Mouse (Mus musculus) forebrain, embryonic 11.5 days (tissue): ENCODE measurements around the gene Fhit. TPM values are rescaled to one million over a fixed set of nuclear protein-coding genes. Genes with fewer than 3 reads are reported as not detected.

Source experiments
- ATAC-seq: fragments of 200-750 bp; cut with Nextera tagmentation; replicated peaks from 2 replicates; pipeline ENCODE4 v1.8.0; 2017; ENCODE audit warnings: moderate TSS enrichment; ENCODE audit not compliant: low FRiP score
- DNase-seq: peaks from one replicate; pipeline ENCODE4 v3.0.0-alpha.2; 2017; ENCODE audit warnings: low spot score
- H3K27ac ChIP-seq: fragments of 300-500 bp; sonication (generic); 2 replicates; pipeline ENCODE4 v1.5.1; 2014; ENCODE audit warnings: low read depth, low read length
- H3K27me3 ChIP-seq: fragments of 300-500 bp; sonication (generic); 2 replicates; pipeline ENCODE4 v1.6.1; 2014; ENCODE audit warnings: mild to moderate bottlenecking, low read length, mixed read lengths; ENCODE audit not compliant: control insufficient read depth, insufficient read depth
- H3K36me3 ChIP-seq: fragments of 300-500 bp; sonication (generic); 2 replicates; pipeline ENCODE4 v1.6.1; 2014; ENCODE audit warnings: mild to moderate bottlenecking, low read length, moderate library complexity, mixed read lengths; ENCODE audit not compliant: control insufficient read depth, insufficient read depth
- H3K4me1 ChIP-seq: fragments of 300-500 bp; sonication (generic); replicated peaks from 2 replicates; pipeline ENCODE4 v1.6.1; 2014; ENCODE audit warnings: low read length, mixed read lengths; ENCODE audit not compliant: control insufficient read depth, insufficient read depth
- H3K4me2 ChIP-seq: fragments of 300-500 bp; sonication (generic); 2 replicates; pipeline ENCODE4 v1.6.1; 2014; ENCODE audit warnings: low read depth, mild to moderate bottlenecking, low read length, moderate library complexity, mixed read lengths; ENCODE audit not compliant: severe bottlenecking
- H3K4me3 ChIP-seq: fragments of 300-500 bp; sonication (generic); 2 replicates; pipeline ENCODE4 v1.5.1; 2014; ENCODE audit warnings: low read depth, low read length
- H3K9ac ChIP-seq: fragments of 300-500 bp; sonication (generic); 2 replicates; pipeline ENCODE4 v1.6.1; 2014; ENCODE audit warnings: low read length
- H3K9me3 ChIP-seq: fragments of 300-500 bp; sonication (generic); 2 replicates; pipeline ENCODE4 v1.6.1; 2016; ENCODE audit warnings: low read length, mixed read lengths; ENCODE audit not compliant: control insufficient read depth
- WGBS: fragments of 180-500 bp; shearing (Covaris S2); extraction: QIAGEN DNeasy Blood & Tissue Kit; methylation state at CpG from one replicate; pipeline ENCODE4 v1.1.7; 2014; 5-methylcytosine and 5-hydroxymethylcytosine counted together
- polyA plus RNA-seq: library from polyadenylated mRNA; unstranded; fragments of >200 nt; fragmentation: Nextera tagmentation; extraction: Ambion mirVana; gene quantifications from 2 replicates; pipeline ENCODE4 v1.2.1, GENCODE M21; 2014

Fhit gene
- polyA plus RNA-seq, 1 experiment from 2014 or later = 2.2 TPM

- Histone ChIP-seq H3K36me3 (no peaks in the 10 kb centered on the region), H3K9me3 (no peaks in the 10 kb centered on the region), H3K4me3 (no peak overlapping the region), H3K4me1 (no peaks in the 10 kb centered on the region), H3K9ac (no peak overlapping the region), H3K4me2 (no peak overlapping the region), H3K27me3 (no peaks in the 10 kb centered on the region), H3K27ac (no peak overlapping the region)
- ATAC-seq (no peak), DNase-seq (no peak)
- WGBS = 89% methylated on average over 6 of the region's 6 CpGs
These were observed 29.0 kb downstream of the Fhit start for GRCm38 (mm10) chr14:11132637-11133474.

DNA sequence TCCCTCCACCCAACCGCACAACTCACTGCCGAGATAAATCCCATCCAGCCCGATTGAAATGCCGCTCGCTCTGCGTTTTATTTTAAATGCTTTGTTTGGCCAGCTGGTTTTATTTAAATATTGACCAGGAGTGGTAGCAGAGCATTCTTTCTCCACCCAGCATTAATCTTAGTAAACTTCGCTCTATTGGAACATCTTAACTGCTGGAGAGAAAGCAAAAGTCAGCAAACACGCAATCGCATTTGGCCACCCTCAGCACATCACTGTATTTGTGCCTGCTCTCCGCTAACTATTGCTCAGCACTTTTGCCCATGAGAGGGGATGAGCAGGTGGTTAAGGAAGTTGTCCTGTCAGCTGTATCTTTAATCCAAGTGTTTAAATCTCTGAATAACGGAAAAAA, 36.7 kb downstream of the Fhit start:
- H3K27me3 ChIP-seq = no peaks in the 10 kb centered on the region
- 84% methylated on average over 11 of the region's 11 CpGs for WGBS
- H3K9me3 ChIP-seq = no peaks in the 10 kb centered on the region
- DNase-seq (no peak), ATAC-seq (no peak)
- H3K4me1 ChIP-seq = no peaks in the 10 kb centered on the region
- no peak overlapping the region for H3K4me3 ChIP-seq
- H3K36me3 ChIP-seq = no peaks in the 10 kb centered on the region
- no peak overlapping the region for H3K9ac ChIP-seq
- H3K4me2 ChIP-seq = no peak overlapping the region
- no peak overlapping the region for H3K27ac ChIP-seq

DNA sequence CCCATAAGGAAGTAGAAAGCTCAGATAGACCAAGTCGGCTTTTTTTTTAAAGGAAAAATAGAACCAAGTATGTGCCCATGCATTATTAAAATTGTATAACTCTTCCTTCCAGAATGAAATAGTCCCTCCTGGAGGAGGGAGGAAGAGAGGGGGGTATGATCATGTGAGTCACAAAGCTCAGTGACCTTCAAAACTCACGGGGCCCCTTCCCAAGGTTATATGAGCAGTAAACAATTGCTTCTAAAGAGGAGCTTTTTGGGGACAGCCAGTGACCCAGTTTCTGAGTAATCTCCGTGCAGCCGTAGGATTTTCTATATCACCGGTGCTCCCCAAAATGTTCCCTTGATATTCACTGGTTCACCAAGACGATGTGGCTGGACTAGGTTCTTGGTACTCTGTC, 42.8 kb downstream of the Fhit start:
- Histone ChIP-seq H3K9me3 (no peaks in the 10 kb centered on the region), H3K27me3 (no peaks in the 10 kb centered on the region), H3K9ac (no peak overlapping the region), H3K4me2 (no peak overlapping the region), H3K4me3 (no peak overlapping the region), H3K4me1 (no peaks in the 10 kb centered on the region), H3K36me3 (no peaks in the 10 kb centered on the region), H3K27ac (no peak overlapping the region)
- ATAC-seq (no peak), DNase-seq (no peak)
- WGBS = 92% methylated on average over 6 of the region's 6 CpGs

- Histone ChIP-seq H3K4me3 (no peak overlapping the region), H3K4me2 (no peak overlapping the region), H3K27me3 (no peaks in the 10 kb centered on the region), H3K27ac (no peak overlapping the region), H3K9me3 (no peaks in the 10 kb centered on the region), H3K4me1 (no peaks in the 10 kb centered on the region), H3K36me3 (no peaks in the 10 kb centered on the region), H3K9ac (no peak overlapping the region)
- no peak for ATAC-seq
- DNase-seq = no peak
- WGBS = 90% methylated on average over 3 of the region's 3 CpGs
These were observed 76.2 kb downstream of the Fhit start for GRCm38 (mm10) chr14:11085596-11085995.

GRCm38 (mm10) chr14:11083946-11084345, 77.9 kb downstream of the Fhit start:
- Histone ChIP-seq H3K4me3 (no peak overlapping the region), H3K27me3 (no peaks in the 10 kb centered on the region), H3K4me1 (no peaks in the 10 kb centered on the region), H3K27ac (no peak overlapping the region), H3K9ac (no peak overlapping the region), H3K9me3 (no peaks in the 10 kb centered on the region), H3K4me2 (no peak overlapping the region), H3K36me3 (no peaks in the 10 kb centered on the region)
- DNase-seq (no peak), ATAC-seq (peak; percentile 49; the same call in 1 of the 2 replicates)
- 54% methylated on average over 3 of the region's 3 CpGs for WGBS

DNA sequence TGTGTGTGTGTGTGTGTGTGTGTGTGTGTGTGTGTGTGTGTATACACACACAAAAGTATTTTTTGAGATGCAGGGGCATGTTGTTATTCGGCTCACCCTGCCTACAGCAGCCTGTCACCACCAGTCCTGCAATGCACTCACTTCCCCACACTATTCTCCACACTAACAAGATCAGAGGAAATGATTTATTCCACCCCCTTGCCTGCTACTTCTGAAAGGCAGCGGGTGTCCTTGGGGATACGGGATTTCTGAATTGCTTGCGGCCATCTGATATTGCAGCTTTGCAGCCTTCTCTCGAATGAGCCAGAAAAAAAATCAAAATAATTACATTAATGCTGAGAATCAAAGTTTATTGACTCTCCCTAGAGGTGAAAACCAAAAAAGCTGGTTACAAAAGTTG, 78.4 kb downstream of the Fhit start:
- Histone ChIP-seq H3K9me3 (no peaks in the 10 kb centered on the region), H3K36me3 (no peaks in the 10 kb centered on the region), H3K9ac (no peak overlapping the region), H3K27me3 (no peaks in the 10 kb centered on the region), H3K4me1 (no peaks in the 10 kb centered on the region), H3K4me2 (no peak overlapping the region), H3K27ac (no peak overlapping the region), H3K4me3 (no peak overlapping the region)
- 0 out of 2 replicates have a peak, but pooled peaks have one; percentile 51 for ATAC-seq
- DNase-seq = no peak
- WGBS = 65% methylated on average over 5 of the region's 5 CpGs

DNA sequence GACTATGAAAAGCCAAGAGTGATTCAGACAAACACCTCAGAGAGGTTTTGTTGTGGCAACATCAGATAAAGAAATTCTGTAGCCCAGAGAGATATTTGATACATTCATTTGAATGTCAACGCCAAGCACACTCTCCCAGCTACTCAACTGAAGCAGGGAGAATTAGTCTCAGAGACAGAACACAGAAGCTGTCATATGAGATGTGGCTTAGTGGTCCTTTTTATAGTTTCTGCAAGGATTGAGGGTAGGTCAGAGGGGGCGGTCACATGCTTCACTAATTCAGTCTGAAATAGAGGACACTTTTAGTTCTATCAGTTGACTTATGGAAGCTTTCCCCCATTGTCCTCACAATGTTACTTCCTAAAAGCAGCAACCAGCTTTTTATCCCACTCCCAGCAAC, 98.2 kb downstream of the Fhit start:
- no peak overlapping the region for H3K27ac ChIP-seq
- H3K4me1 ChIP-seq = no peaks in the 10 kb centered on the region
- no peak overlapping the region for H3K4me3 ChIP-seq
- no peak overlapping the region for H3K4me2 ChIP-seq
- DNase-seq (no peak), ATAC-seq (no peak)
- 51% methylated on average over 2 of the region's 2 CpGs for WGBS
- no peaks in the 10 kb centered on the region for H3K9me3 ChIP-seq
- H3K36me3 ChIP-seq = no peaks in the 10 kb centered on the region
- no peaks in the 10 kb centered on the region for H3K27me3 ChIP-seq
- H3K9ac ChIP-seq = no peak overlapping the region

DNA sequence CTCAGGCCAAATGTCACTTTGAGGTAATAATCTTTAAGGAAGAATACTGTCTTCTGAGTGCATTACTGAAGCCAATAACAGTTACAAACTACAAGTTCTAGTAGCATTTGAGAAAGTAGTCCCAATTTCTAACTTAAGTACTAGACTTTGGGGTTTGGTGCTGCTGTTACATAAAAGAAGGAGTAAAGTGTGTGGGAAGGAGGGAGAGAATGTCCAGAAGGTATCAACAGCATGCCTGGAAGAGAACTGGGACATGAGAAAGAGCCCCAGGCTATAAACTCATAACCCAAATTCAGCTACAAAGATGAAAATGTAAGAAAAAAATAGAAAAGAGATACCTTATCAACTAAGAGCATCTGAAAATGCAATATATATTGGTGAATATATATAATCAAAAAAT, 101.6 kb downstream of the Fhit start:
- Histone ChIP-seq H3K9ac (no peak overlapping the region), H3K4me2 (no peak overlapping the region), H3K36me3 (no peaks in the 10 kb centered on the region), H3K27ac (no peak overlapping the region), H3K27me3 (no peaks in the 10 kb centered on the region), H3K4me1 (no peaks in the 10 kb centered on the region), H3K4me3 (no peak overlapping the region), H3K9me3 (no peaks in the 10 kb centered on the region)
- DNase-seq = no peak
- ATAC-seq = no peak
